Mouse (Mus musculus) Patski (cell line): ENCODE results near the gene Cnih2. TPM values are rescaled to one million over a fixed set of nuclear protein-coding genes. Genes with fewer than 3 reads are reported as not detected.

ENCODE experiments used
- ATAC-seq: fragments of 100-300 bp; one replicate; pipeline ENCODE4 v1.8.0; 2021
- CTCF ChIA-PET: fragments of 350-600 bp; sonication (Branson Sonifier 250); formaldehyde crosslinking; loops from one replicate; lab custom pipeline; 2022; ENCODE audit warnings: inconsistent platforms; lab: Charles Lee
- POLR2A ChIA-PET: fragments of 350-600 bp; sonication (Branson Sonifier 250); formaldehyde crosslinking; loops from one replicate; lab custom pipeline; 2022; ENCODE audit warnings: antibody characterized with exemption, inconsistent platforms; lab: Charles Lee
- DNase-seq: peaks from one replicate; pipeline ENCODE4 v3.0.0-alpha.2; 2011; ENCODE audit warnings: low read depth, low spot score
- H3K27me3 ChIP-seq: fragments of 371-371 bp; one replicate; pipeline ENCODE4 v1.5.1; 2021
- CTCF ChIP-seq: fragments of 100-300 bp; IDR thresholded peaks from one replicate; pipeline ENCODE4 v1.5.1; 2021
- in situ Hi-C: fragments of 300-500 bp; cut with MboI; formaldehyde crosslinking; loops from 3 replicates; pipeline ENCODE4 v1.11.1; 2018; ENCODE audit warnings: low pct_unique_long_range_greater_than_20kb, mixed read lengths
- polyA plus RNA-seq: library from polyadenylated mRNA; unstranded; gene quantifications from one replicate; pipeline ENCODE4 v1.2.3, GENCODE M21; 2021

Cnih2 gene
- polyA plus RNA-seq, 1 experiment from 2014 or later, result 2.5 TPM

- no peak for ATAC-seq
- no peak for TF ChIP-seq CTCF
- H3K27me3 ChIP-seq, result peaks cover 3% of the 10 kb centered on the region
- in situ Hi-C loops, result loop anchor here (5.0 kb wide), 1 partner anchor 53 kb away; no protein-coding TSS in a partner anchor
- CTCF ChIA-PET, result interaction anchor here (0.7 to 4.6 kb wide), 2 partner anchors 15 to 24 kb away, joined by 3 to 32 read pairs; no protein-coding TSS in a partner anchor
- POLR2A ChIA-PET, result interaction anchor here (0.7 to 1.3 kb wide), 2 partner anchors 10 to 19 kb away, joined by 3 read pairs; partner anchors contain the start of gene Rin1
- no peak for DNase-seq
Measured at GRCm38 (mm10) chr19:5069978-5070377, 28.3 kb downstream of the Cnih2 start.

GRCm38 (mm10) chr19:5069486-5069885 is 28.8 kb downstream of the Cnih2 start:
- CTCF ChIA-PET, result interaction anchor here (0.7 to 4.6 kb wide), 3 partner anchors 15 to 25 kb away, joined by 3 to 32 read pairs (median 3); no protein-coding TSS in a partner anchor
- POLR2A ChIA-PET, result interaction anchor here (1.3 kb wide), 1 partner anchor 19 kb away, joined by 3 read pairs; the partner anchor contains the start of gene Rin1
- in situ Hi-C loops, result no loop called here
- no peak for DNase-seq
- no peak for ATAC-seq
- TF ChIP-seq CTCF, result no peak
- H3K27me3 ChIP-seq, result no peaks in the 10 kb centered on the region

- ATAC-seq (no peak), DNase-seq (no peak)
- H3K27me3 ChIP-seq, result no peaks in the 10 kb centered on the region
- in situ Hi-C loops, result no loop called here
- no peak for TF ChIP-seq CTCF
- POLR2A ChIA-PET, result no interaction called here
- CTCF ChIA-PET, result interaction anchor here (0.8 to 4.6 kb wide), 2 partner anchors 14 to 18 kb away, joined by 3 to 32 read pairs; no protein-coding TSS in a partner anchor
Measured at GRCm38 (mm10) chr19:5068570-5069234, 29.6 kb downstream of the Cnih2 start.

- POLR2A ChIA-PET, result no interaction called here
- TF ChIP-seq CTCF, result no peak
- ATAC-seq (no peak), DNase-seq (no peak)
- CTCF ChIA-PET, result interaction anchor here (1.1 to 1.3 kb wide), 3 partner anchors 12 to 20 kb away, joined by 3 to 6 read pairs (median 3); partner anchors contain the start of gene Yif1a
- in situ Hi-C loops, result no loop called here
- no peaks in the 10 kb centered on the region for H3K27me3 ChIP-seq
Measured at GRCm38 (mm10) chr19:5067867-5068569, 30.3 kb downstream of the Cnih2 start, which contains the start of gene Cd248. Gene Cd248 (plus strand): TSS chr19:5068078.

GRCm38 (mm10) chr19:5067040-5067799 is 31.1 kb downstream of the Cnih2 start:
- ChIA-PET CTCF (interaction anchor here (1.1 to 1.3 kb wide), 3 partner anchors 11 to 21 kb away, joined by 3 to 6 read pairs (median 3); partner anchors contain the start of gene Yif1a), POLR2A (no interaction called here)
- no peak for TF ChIP-seq CTCF
- DNase-seq (no peak), ATAC-seq (no peak)
- no peaks in the 10 kb centered on the region for H3K27me3 ChIP-seq
- in situ Hi-C loops, result no loop called here

- no peak for DNase-seq
- peak; percentile 8 for ATAC-seq
- in situ Hi-C loops, result no loop called here
- CTCF ChIA-PET, result interaction anchor here (0.8 to 1.5 kb wide), 2 partner anchors 11 to 14 kb away, joined by 5 read pairs; no protein-coding TSS in a partner anchor
- POLR2A ChIA-PET, result interaction anchor here (0.6 kb wide), 1 partner anchor 40 kb away, joined by 4 read pairs; no protein-coding TSS in a partner anchor
- no peak for TF ChIP-seq CTCF
- no peaks in the 10 kb centered on the region for H3K27me3 ChIP-seq
Measured at GRCm38 (mm10) chr19:5065104-5065503, 33.2 kb downstream of the Cnih2 start.

- in situ Hi-C loops, result no loop called here
- no peak for TF ChIP-seq CTCF
- ATAC-seq (no peak), DNase-seq (no peak)
- CTCF ChIA-PET, result no interaction called here
- POLR2A ChIA-PET, result no interaction called here
- H3K27me3 ChIP-seq, result no peaks in the 10 kb centered on the region
Measured at GRCm38 (mm10) chr19:5062446-5062845, 35.9 kb downstream of the Cnih2 start.

- CTCF ChIA-PET, result no interaction called here
- DNase-seq, result no peak
- POLR2A ChIA-PET, result no interaction called here
- in situ Hi-C loops, result no loop called here
- no peak for ATAC-seq
- H3K27me3 ChIP-seq, result no peaks in the 10 kb centered on the region
- TF ChIP-seq CTCF, result no peak
Measured at GRCm38 (mm10) chr19:5062041-5062440, 36.3 kb downstream of the Cnih2 start.

GRCm38 (mm10) chr19:5060365-5061330 is 37.7 kb downstream of the Cnih2 start:
- CTCF ChIA-PET, result interaction anchor here (1.0 kb wide), 1 partner anchor 9 kb away, joined by 4 read pairs; no protein-coding TSS in a partner anchor
- POLR2A ChIA-PET, result interaction anchor here (0.5 to 1.3 kb wide), 5 partner anchors 9 to 231 kb away, joined by 3 to 4 read pairs (median 3); no protein-coding TSS in a partner anchor
- DNase-seq, result no peak
- no peak for ATAC-seq
- in situ Hi-C loops, result no loop called here
- no peaks in the 10 kb centered on the region for H3K27me3 ChIP-seq
- no peak for TF ChIP-seq CTCF
